Mouse (Mus musculus): ENCODE data around the gene Bscl2.

DNA sequence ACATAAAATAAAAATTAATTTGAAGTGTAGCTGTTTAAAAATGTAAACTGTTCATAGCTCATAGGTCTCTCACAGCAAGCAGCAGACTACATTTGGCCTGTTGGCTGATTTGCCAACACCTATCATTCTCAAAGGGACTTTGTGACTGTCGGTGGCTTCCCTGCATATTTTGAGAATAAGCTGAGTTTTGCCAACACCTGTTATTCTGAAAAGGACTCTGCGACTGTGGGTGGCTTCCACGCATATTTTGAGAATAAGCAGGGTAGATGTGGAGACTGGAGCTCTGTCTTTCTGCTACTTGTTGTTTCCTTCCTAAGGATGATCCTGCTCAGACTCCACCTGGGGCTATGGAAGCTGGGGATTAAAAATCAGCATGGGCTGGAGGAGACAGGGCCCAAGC is 15.8 kb downstream of the Bscl2 start:
- no peak for TF ChIP-seq CTCF (IDR thresholded peaks at IDR 0.05; ENCODE audit: extremely low read depth, insufficient read depth, insufficient read length, insufficient replicate concordance)
- no peak for TF ChIP-seq POLR2A (IDR thresholded peaks at IDR 0.05; ENCODE audit: low read depth, low read length)
